Mouse (Mus musculus) midbrain, embryonic 12.5 days (tissue): ENCODE measurements at regions not wholly inside any gene's neighbourhood (a gene's known extent, or its start where the extent isn't known, plus 50 kb on each side); places are given as distances from the start of the nearest gene placed in this dataset.

ENCODE experiments used
- ATAC-seq: fragments of 200-750 bp; cut with Nextera tagmentation; 2 replicates; pipeline ENCODE4 v1.8.0; 2017; ENCODE audit warnings: low read depth, moderate TSS enrichment, moderate library complexity; ENCODE audit not compliant: low FRiP score
- H3K27ac ChIP-seq: fragments of 300-500 bp; sonication (generic); replicated peaks from 2 replicates; pipeline ENCODE4 v1.5.1; 2016; ENCODE audit warnings: mild to moderate bottlenecking
- H3K27me3 ChIP-seq: fragments of 300-500 bp; sonication (generic); 2 replicates; pipeline ENCODE4 v1.6.1; 2016; ENCODE audit warnings: mild to moderate bottlenecking
- H3K36me3 ChIP-seq: fragments of 300-500 bp; sonication (generic); 2 replicates; pipeline ENCODE4 v1.6.1; 2016
- H3K4me1 ChIP-seq: fragments of 300-500 bp; sonication (generic); 2 replicates; pipeline ENCODE4 v1.6.1; 2016
- H3K4me2 ChIP-seq: fragments of 300-500 bp; sonication (generic); replicated peaks from 2 replicates; pipeline ENCODE4 v1.6.1; 2016; ENCODE audit warnings: mild to moderate bottlenecking, moderate library complexity
- H3K4me3 ChIP-seq: fragments of 300-500 bp; sonication (generic); 2 replicates; pipeline ENCODE4 v1.5.1; 2016; ENCODE audit warnings: mild to moderate bottlenecking
- H3K9ac ChIP-seq: fragments of 300-500 bp; sonication (generic); replicated peaks from 2 replicates; pipeline ENCODE4 v1.6.1; 2016; ENCODE audit warnings: mild to moderate bottlenecking, moderate library complexity
- H3K9me3 ChIP-seq: fragments of 300-500 bp; sonication (generic); 2 replicates; pipeline ENCODE4 v1.6.1; 2016; ENCODE audit warnings: mild to moderate bottlenecking
- WGBS: fragments of 180-500 bp; shearing (Covaris S2); methylation state at CpG from one replicate; pipeline ENCODE4 v1.1.7; 2016; 5-methylcytosine and 5-hydroxymethylcytosine counted together

DNA sequence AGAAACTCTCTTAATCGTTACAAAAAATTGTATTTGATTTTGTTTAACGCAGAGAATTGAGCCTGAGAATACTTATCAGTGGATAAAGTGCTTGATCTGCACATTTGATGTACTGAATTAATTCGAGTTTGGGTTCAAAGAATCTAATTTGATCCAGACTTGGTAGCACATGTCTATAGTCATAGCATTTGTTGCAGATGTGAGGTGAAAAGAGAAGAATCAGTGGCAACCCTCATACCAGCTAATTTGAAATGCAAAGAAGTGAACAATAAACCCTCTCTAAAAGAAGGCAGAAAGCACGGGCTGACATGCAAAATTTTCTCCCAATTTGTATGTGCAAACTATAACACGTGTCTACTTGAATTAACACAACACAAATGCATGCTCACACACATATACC is 79.8 kb upstream of the Epha6 start:
- no peaks in the 10 kb centered on the region for H3K4me1 ChIP-seq
- H3K9me3 ChIP-seq, result no peaks in the 10 kb centered on the region
- no peak overlapping the region for H3K4me2 ChIP-seq
- ATAC-seq, result peak; percentile 59; the same call in 1 of the 2 replicates
- H3K9ac ChIP-seq, result no peak overlapping the region
- no peak overlapping the region for H3K27ac ChIP-seq
- no peaks in the 10 kb centered on the region for H3K27me3 ChIP-seq
- no peak overlapping the region for H3K4me3 ChIP-seq
- H3K36me3 ChIP-seq, result no peaks in the 10 kb centered on the region
- WGBS, result 51% methylated on average over 5 of the region's 5 CpGs

DNA sequence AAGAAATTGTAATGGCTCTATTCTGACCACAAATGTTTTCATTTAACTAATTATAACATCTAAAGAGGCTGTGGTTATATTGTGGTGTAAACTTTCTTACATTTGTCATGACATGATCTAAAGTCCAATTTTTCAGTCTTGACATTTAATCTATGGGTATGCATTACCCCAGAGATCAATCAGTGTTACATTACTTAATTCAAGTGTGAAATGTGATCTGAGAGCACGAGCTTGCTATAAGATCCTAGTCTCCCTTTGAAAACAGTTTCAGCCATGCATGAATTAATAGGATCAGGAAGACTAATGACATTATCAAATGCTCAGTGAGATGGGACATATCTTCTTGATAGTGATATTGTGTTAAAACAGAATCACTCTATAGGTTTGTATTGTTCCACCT is 63.4 kb upstream of the Epha6 start:
- Histone ChIP-seq H3K27me3 (no peaks in the 10 kb centered on the region), H3K4me1 (no peaks in the 10 kb centered on the region), H3K9me3 (no peaks in the 10 kb centered on the region), H3K36me3 (no peaks in the 10 kb centered on the region), H3K4me2 (no peak overlapping the region), H3K4me3 (no peak overlapping the region), H3K9ac (no peak overlapping the region), H3K27ac (no peak overlapping the region)
- ATAC-seq, result no peak
- 15% methylated on average over 1 of the region's 1 CpGs for WGBS
